Mouse (Mus musculus) embryonic fibroblast, embryonic 13.5 days (primary cell): ENCODE measurements around the gene Mettl24.

Source experiments
- CTCF ChIP-seq: IDR thresholded peaks from 2 replicates; pipeline ENCODE4 v1.5.1; 2011; ENCODE audit warnings: mild to moderate bottlenecking, control low read depth, low read length, moderate library complexity, borderline replicate concordance; ENCODE audit not compliant: insufficient read depth
- POLR2A ChIP-seq: IDR thresholded peaks from 2 replicates; pipeline ENCODE4 v1.6.1; 2011; ENCODE audit warnings: low read depth, mild to moderate bottlenecking, control low read depth, low read length, moderate library complexity

GRCm38 (mm10) chr10:40805221-40805620 is 122.1 kb downstream of the Mettl24 start:
- no peak for TF ChIP-seq POLR2A
- no peak for TF ChIP-seq CTCF
